Mouse (Mus musculus): ENCODE measurements around the gene Kat5. TPM values are rescaled to one million over a fixed set of nuclear protein-coding genes. Genes with fewer than 3 reads are reported as not detected.

Kat5 gene
- total RNA-seq (2023; ENCODE audit: inconsistent age): 104 to 120 TPM (median 115 TPM) in 4 replicates

GRCm38 (mm10) chr19:5609547-5610404 lies at the start of gene Kat5:
Gene Kat5 (minus strand): TSS chr19:5610237.

GRCm38 (mm10) chr19:5637069-5638047 lies 27.3 kb upstream of the Kat5 start, which contains the start of gene Rela:
Gene Rela (plus strand): TSS chr19:5637483.

GRCm38 (mm10) chr19:5601752-5602541 lies 8.1 kb downstream of the Kat5 start, which contains the start of gene Rnaseh2c:
Gene Rnaseh2c (plus strand): TSS chr19:5601873.

GRCm38 (mm10) chr19:5567534-5568469 lies 42.2 kb downstream of the Kat5 start, which contains the start of gene Ap5b1:
Gene Ap5b1 (plus strand): TSS chr19:5568025.

GRCm38 (mm10) chr19:5560457-5561041 lies 49.5 kb downstream of the Kat5 start, which contains the start of gene Ovol1:
Gene Ovol1 (minus strand): TSS chr19:5560646.

Other genes starting within 250 kb of the Kat5 start
- gene Eif1ad, start 243.5 kb downstream of the Kat5 start, total RNA-seq (2023; ENCODE audit: inconsistent age): 34.1 to 40.3 TPM (median 37.2 TPM) in 4 replicates
- gene Banf1, start 243.1 kb downstream of the Kat5 start, total RNA-seq (2023; ENCODE audit: inconsistent age): 90.5 to 106 TPM (median 95.8 TPM) in 4 replicates
- 176 to 199 TPM (median 188 TPM) in 4 replicates for gene Sart1, start 221.5 kb downstream of the Kat5 start, total RNA-seq (2023; ENCODE audit: inconsistent age)
- gene Tsga10ip, start 207.7 kb downstream of the Kat5 start, total RNA-seq (2023; ENCODE audit: inconsistent age): not detected in 4 replicates
- 168 to 181 TPM (median 171 TPM) in 4 replicates for gene Drap1, start 185.3 kb downstream of the Kat5 start, total RNA-seq (2023; ENCODE audit: inconsistent age)
- gene AI837181, start 185.1 kb downstream of the Kat5 start, total RNA-seq (2023; ENCODE audit: inconsistent age): 56.0 to 61.6 TPM (median 59.0 TPM) in 4 replicates
- 0.55 to 3.8 TPM (median 0.75 TPM) in 4 replicates for gene Fosl1, start 162.7 kb downstream of the Kat5 start, total RNA-seq (2023; ENCODE audit: inconsistent age)
- gene Ccdc85b, start 152.3 kb downstream of the Kat5 start, total RNA-seq (2023; ENCODE audit: inconsistent age): 2.8 to 3.3 TPM (median 3.0 TPM) in 4 replicates
- 107 to 110 TPM (median 109 TPM) in 4 replicates for gene Fibp, start 149.6 kb downstream of the Kat5 start, total RNA-seq (2023; ENCODE audit: inconsistent age)
- gene Ctsw, start 141.7 kb downstream of the Kat5 start, total RNA-seq (2023; ENCODE audit: inconsistent age): 0.90 to 2.0 TPM (median 1.3 TPM) in 4 replicates
- gene Efemp2, start 136.3 kb downstream of the Kat5 start, total RNA-seq (2023; ENCODE audit: inconsistent age): 1.8 TPM in 1 of 4 replicates, not detected in the others
- gene Mus81, start 121.8 kb downstream of the Kat5 start, total RNA-seq (2023; ENCODE audit: inconsistent age): 40.8 to 48.0 TPM (median 43.1 TPM) in 4 replicates
- 1,329 to 1,431 TPM (median 1,341 TPM) in 4 replicates for gene Cfl1, start 119.8 kb downstream of the Kat5 start, total RNA-seq (2023; ENCODE audit: inconsistent age)
- 0.93 to 2.6 TPM (median 2.2 TPM) in 4 replicates for gene 1700020D05Rik, start 106.5 kb downstream of the Kat5 start, total RNA-seq (2023; ENCODE audit: inconsistent age)
- 7.9 to 10.5 TPM (median 9.1 TPM) in 4 replicates for gene Snx32, start 99.7 kb downstream of the Kat5 start, total RNA-seq (2023; ENCODE audit: inconsistent age)
- 0.27 TPM in 1 of 4 replicates, not detected in the others for gene Ovol1, start 49.6 kb downstream of the Kat5 start, total RNA-seq (2023; ENCODE audit: inconsistent age)
- gene Ap5b1, start 42.2 kb downstream of the Kat5 start, total RNA-seq (2023; ENCODE audit: inconsistent age): 13.8 to 21.1 TPM (median 19.0 TPM) in 4 replicates
- 88.3 to 130 TPM (median 99.7 TPM) in 4 replicates for gene Rnaseh2c, start 8.4 kb downstream of the Kat5 start, total RNA-seq (2023; ENCODE audit: inconsistent age)
- 140 to 150 TPM (median 143 TPM) in 4 replicates for gene Rela, start 27.2 kb upstream of the Kat5 start, total RNA-seq (2023; ENCODE audit: inconsistent age)
- 618 to 650 TPM (median 632 TPM) in 4 replicates for gene Sipa1, start 53.5 kb upstream of the Kat5 start, total RNA-seq (2023; ENCODE audit: inconsistent age)
- gene Map3k11, start 78.5 kb upstream of the Kat5 start, total RNA-seq (2023; ENCODE audit: inconsistent age): 52.6 to 59.1 TPM (median 55.7 TPM) in 4 replicates
- gene Pcnx3, start 78.7 kb upstream of the Kat5 start, total RNA-seq (2023; ENCODE audit: inconsistent age): 187 to 202 TPM (median 194 TPM) in 4 replicates
- not detected in 4 replicates for gene Kcnk7, start 94.1 kb upstream of the Kat5 start, total RNA-seq (2023; ENCODE audit: inconsistent age)
- gene Ehbp1l1, start 116.1 kb upstream of the Kat5 start, total RNA-seq (2023; ENCODE audit: inconsistent age): 49.9 to 52.9 TPM (median 51.1 TPM) in 4 replicates
- 19.9 to 23.5 TPM (median 21.9 TPM) in 4 replicates for gene Fam89b, start 119.4 kb upstream of the Kat5 start, total RNA-seq (2023; ENCODE audit: inconsistent age)
- 0.24 to 0.45 TPM in 2 of 4 replicates, not detected in the others for gene Ltbp3, start 130.7 kb upstream of the Kat5 start, total RNA-seq (2023; ENCODE audit: inconsistent age)
- gene Scyl1, start 161.2 kb upstream of the Kat5 start, total RNA-seq (2023; ENCODE audit: inconsistent age): 74.4 to 97.3 TPM (median 80.0 TPM) in 4 replicates